Mouse (Mus musculus): ENCODE data around the gene Gm21394.
"Not testable (repeated sequence)": the region's sequence is repeated elsewhere in the genome, so short reads cannot be mapped to it uniquely, and the experiment has no call there.

The Gm21394 gene

DNA sequence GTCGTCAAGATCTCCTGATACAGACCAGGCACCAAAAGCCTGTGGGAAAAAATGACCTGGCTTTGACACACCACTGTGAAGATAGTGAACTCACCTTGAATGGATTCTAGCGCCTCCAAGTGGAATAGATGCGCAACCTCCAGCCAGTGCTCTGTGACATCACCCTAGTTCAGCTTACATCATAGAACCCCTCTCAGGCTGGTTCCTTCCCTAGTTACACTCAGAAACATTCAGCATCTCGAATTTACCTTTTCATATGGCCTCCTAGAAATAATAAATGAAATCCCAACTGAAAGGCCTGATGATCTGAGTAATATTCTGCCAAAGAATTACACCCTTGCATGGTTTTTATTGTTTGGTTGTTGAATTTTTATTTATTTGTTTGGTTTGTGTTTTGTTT is at the start of gene Gm21394:
TSS of gene Gm21394 (minus strand) at position 101 of the 400 bp plus-strand sequence.
- DNase-seq (ENCODE audit: low read depth in 1 of 2, low spot score in 2 of 2): not testable (repeated sequence)
